Mouse (Mus musculus) neural tube, embryonic 14.5 days (tissue): ENCODE data around the gene Pgpep1l. TPM values are rescaled to one million over a fixed set of nuclear protein-coding genes. Genes with fewer than 3 reads are reported as not detected.

Source experiments
- ATAC-seq: fragments of 200-750 bp; cut with Nextera tagmentation; 2 replicates; pipeline ENCODE4 v1.8.0; 2017; ENCODE audit warnings: low read depth, mild to moderate bottlenecking, moderate TSS enrichment, moderate library complexity
- H3K27ac ChIP-seq: fragments of 300-500 bp; sonication (generic); 2 replicates; pipeline ENCODE4 v1.5.1; 2014; ENCODE audit warnings: low read depth, mild to moderate bottlenecking, control low read depth, low read length, moderate library complexity, mixed read lengths
- H3K27me3 ChIP-seq: fragments of 300-500 bp; sonication (generic); 2 replicates; pipeline ENCODE4 v1.6.1; 2014; ENCODE audit warnings: low read length; ENCODE audit not compliant: control insufficient read depth, insufficient read depth
- H3K36me3 ChIP-seq: fragments of 300-500 bp; sonication (generic); 2 replicates; pipeline ENCODE4 v1.6.1; 2014; ENCODE audit warnings: low read length, mixed read lengths; ENCODE audit not compliant: control insufficient read depth, insufficient read depth
- H3K4me1 ChIP-seq: fragments of 300-500 bp; sonication (generic); 2 replicates; pipeline ENCODE4 v1.6.1; 2014; ENCODE audit warnings: low read length; ENCODE audit not compliant: control insufficient read depth, insufficient read depth
- H3K4me2 ChIP-seq: fragments of 300-500 bp; sonication (generic); 2 replicates; pipeline ENCODE4 v1.6.1; 2014; ENCODE audit warnings: mild to moderate bottlenecking, low read depth, low read length, control low read depth
- H3K4me3 ChIP-seq: fragments of 300-500 bp; sonication (generic); 2 replicates; pipeline ENCODE4 v1.5.1; 2014; ENCODE audit warnings: low read depth, low read length, control low read depth, mixed read lengths
- H3K9ac ChIP-seq: fragments of 300-500 bp; sonication (generic); replicated peaks from 2 replicates; pipeline ENCODE4 v1.6.1; 2014; ENCODE audit warnings: low read depth, mild to moderate bottlenecking, control low read depth, low read length, mixed read lengths
- H3K9me3 ChIP-seq: fragments of 300-500 bp; sonication (generic); 2 replicates; pipeline ENCODE4 v1.6.1; 2016; ENCODE audit warnings: low read length; ENCODE audit not compliant: control insufficient read depth
- WGBS: fragments of 180-500 bp; shearing (Covaris S2); extraction: QIAGEN DNeasy Blood & Tissue Kit; methylation state at CpG from one replicate; pipeline ENCODE4 v1.1.7; 2014; 5-methylcytosine and 5-hydroxymethylcytosine counted together
- polyA plus RNA-seq: library from polyadenylated mRNA; unstranded; fragments of >200 nt; fragmentation: Nextera tagmentation; extraction: Ambion mirVana; gene quantifications from 2 replicates; pipeline ENCODE4 v1.2.1, GENCODE M21; 2014

Pgpep1l gene
- polyA plus RNA-seq, 1 experiment from 2014 or later = not detected

GRCm38 (mm10) chr7:68199609-68200008 is 64.4 kb downstream of the Pgpep1l start:
- peaks cover 35% of the 10 kb centered on the region for H3K36me3 ChIP-seq

GRCm38 (mm10) chr7:68193958-68194695 is 69.9 kb downstream of the Pgpep1l start:
- ATAC-seq = no peak
- H3K4me2 ChIP-seq = no peak overlapping the region
- no peak overlapping the region for H3K9ac ChIP-seq
- no peaks in the 10 kb centered on the region for H3K27me3 ChIP-seq
- H3K9me3 ChIP-seq = no peaks in the 10 kb centered on the region
- peaks cover 45% of the 10 kb centered on the region for H3K36me3 ChIP-seq
- no peak overlapping the region for H3K27ac ChIP-seq
- H3K4me3 ChIP-seq = no peak overlapping the region
- WGBS = 93% methylated on average over 15 of the region's 15 CpGs
- H3K4me1 ChIP-seq = no peaks in the 10 kb centered on the region

More at GRCm38 (mm10) chr7:68199609-68200008, 64.4 kb downstream of the Pgpep1l start:
- ATAC-seq = no peak
- Histone ChIP-seq H3K4me1 (no peaks in the 10 kb centered on the region), H3K9ac (no peak overlapping the region), H3K4me3 (no peak overlapping the region), H3K9me3 (no peaks in the 10 kb centered on the region), H3K27ac (no peak overlapping the region), H3K27me3 (no peaks in the 10 kb centered on the region), H3K4me2 (no peak overlapping the region)
- 96% methylated on average over 7 of the region's 7 CpGs for WGBS

GRCm38 (mm10) chr7:68189691-68190456 is 74.2 kb downstream of the Pgpep1l start:
- no peak overlapping the region for H3K4me2 ChIP-seq
- no peaks in the 10 kb centered on the region for H3K4me1 ChIP-seq
- peaks cover 44% of the 10 kb centered on the region for H3K36me3 ChIP-seq
- H3K27ac ChIP-seq = no peak overlapping the region
- 95% methylated on average over 13 of the region's 13 CpGs for WGBS
- no peak overlapping the region for H3K4me3 ChIP-seq
- no peaks in the 10 kb centered on the region for H3K9me3 ChIP-seq
- H3K9ac ChIP-seq = no peak overlapping the region
- ATAC-seq = no peak
- H3K27me3 ChIP-seq = no peaks in the 10 kb centered on the region

GRCm38 (mm10) chr7:68189211-68189610 is 74.8 kb downstream of the Pgpep1l start:
- WGBS = 90% methylated on average over 6 of the region's 6 CpGs
- no peaks in the 10 kb centered on the region for H3K4me1 ChIP-seq
- H3K9ac ChIP-seq = no peak overlapping the region
- ATAC-seq = no peak
- H3K36me3 ChIP-seq = peaks cover 41% of the 10 kb centered on the region
- H3K9me3 ChIP-seq = no peaks in the 10 kb centered on the region
- no peak overlapping the region for H3K4me3 ChIP-seq
- H3K27ac ChIP-seq = no peak overlapping the region
- H3K4me2 ChIP-seq = no peak overlapping the region
- no peaks in the 10 kb centered on the region for H3K27me3 ChIP-seq

Other genes with a start within 250 kb of the Pgpep1l start
- gene Fam169b, start 9.6 kb upstream of the Pgpep1l start, polyA plus RNA-seq = not detected in 2 replicates